Mouse (Mus musculus): Measurements from ENCODE around the gene Tex2. TPM values are rescaled to one million over a fixed set of nuclear protein-coding genes. Genes with fewer than 3 reads are reported as not detected.
"Not testable (repeated sequence)": the region's sequence is repeated elsewhere in the genome, so short reads cannot be mapped to it uniquely, and the experiment has no call there.

Gene Tex2
- polyA plus RNA-seq, 1 experiment from 2014 or later, result 11.9 TPM

DNA sequence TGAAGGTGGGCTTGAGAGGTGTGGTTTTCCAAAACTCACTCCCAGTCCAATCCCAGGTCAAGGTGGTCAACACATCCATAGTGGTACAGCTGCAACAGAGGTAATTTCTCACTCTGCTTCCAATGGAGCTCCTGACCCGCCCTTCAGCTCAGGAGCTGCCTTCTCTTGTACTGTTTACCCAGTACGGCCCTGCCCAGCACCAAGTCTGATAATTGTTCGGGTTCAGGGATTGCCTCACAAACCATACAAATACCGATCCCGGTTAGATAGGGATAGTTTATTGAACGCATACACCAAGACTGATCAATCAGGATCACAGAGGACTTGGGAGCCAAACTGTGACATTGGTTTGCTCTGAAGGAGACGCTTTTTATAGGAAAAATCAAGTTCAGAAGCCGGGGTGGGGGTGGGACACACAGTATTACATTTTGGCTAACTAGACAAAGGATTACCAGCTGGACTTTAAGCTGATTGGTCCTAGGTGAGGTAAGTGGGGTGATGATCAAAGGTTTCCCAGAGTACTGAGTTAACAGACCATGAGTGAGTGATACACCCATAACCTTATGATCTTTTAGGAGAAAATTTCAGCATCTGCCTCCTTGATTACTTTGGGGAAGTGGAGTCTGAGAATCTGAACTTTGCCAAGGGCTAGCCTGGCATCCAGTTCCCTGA is 29.9 kb upstream of the Tex2 start:
- no peaks in the 10 kb centered on the region for H3K27me3 ChIP-seq (replicated peaks; ENCODE audit: control insufficient read depth, insufficient read depth, low read length)
- no peak overlapping the region for H3K9ac ChIP-seq (ENCODE audit: low read length)
- DNase-seq (ENCODE audit: low spot score) (no peak), ATAC-seq (no peak)
- no peaks in the 10 kb centered on the region for H3K9me3 ChIP-seq (replicated peaks; ENCODE audit: control insufficient read depth, low read length)
- H3K36me3 ChIP-seq (ENCODE audit: control insufficient read depth, insufficient read depth, low read length), result no peaks in the 10 kb centered on the region
- no peak overlapping the region for H3K4me3 ChIP-seq (ENCODE audit: low read depth, low read length)
- no peak overlapping the region for H3K27ac ChIP-seq (ENCODE audit: low read depth, low read length)
- no peak overlapping the region for H3K4me2 ChIP-seq (ENCODE audit: low read length)
- WGBS, result 81% methylated on average over 8 of the region's 8 CpGs
- peaks cover 13% of the 10 kb centered on the region for H3K4me1 ChIP-seq (ENCODE audit: control insufficient read depth, insufficient read depth, low read length)

DNA sequence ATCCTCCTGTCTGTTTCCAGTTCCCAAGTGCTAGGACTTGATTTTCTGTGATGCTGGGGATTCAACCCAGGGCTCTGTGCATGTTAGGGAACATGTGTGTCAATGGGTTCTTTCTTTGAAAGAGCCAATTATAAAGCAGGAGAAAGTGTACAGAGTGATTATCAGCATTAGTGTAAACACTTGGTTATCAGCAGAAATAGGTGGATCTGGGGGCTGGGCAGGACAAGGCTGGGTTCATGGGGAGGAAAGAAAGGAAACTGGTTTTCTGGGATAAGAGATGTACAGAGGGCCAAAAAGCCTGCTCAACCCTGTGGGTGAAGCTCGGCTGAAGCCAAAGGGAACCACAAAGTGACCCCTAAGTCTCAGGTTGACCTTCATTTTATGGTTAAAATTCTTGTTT is 28.4 kb upstream of the Tex2 start:
- ATAC-seq, result no peak
- Histone ChIP-seq H3K4me1 (ENCODE audit: control insufficient read depth, insufficient read depth, low read length) (peaks cover 13% of the 10 kb centered on the region), H3K4me2 (ENCODE audit: low read length) (no peak overlapping the region), H3K9me3 (replicated peaks; ENCODE audit: control insufficient read depth, low read length) (no peaks in the 10 kb centered on the region), H3K27ac (ENCODE audit: low read depth, low read length) (no peak overlapping the region), H3K27me3 (replicated peaks; ENCODE audit: control insufficient read depth, insufficient read depth, low read length) (no peaks in the 10 kb centered on the region), H3K36me3 (ENCODE audit: control insufficient read depth, insufficient read depth, low read length) (no peaks in the 10 kb centered on the region), H3K9ac (ENCODE audit: low read length) (no peak overlapping the region), H3K4me3 (ENCODE audit: low read depth, low read length) (no peak overlapping the region)
- 89% methylated on average over 1 of the region's 1 CpGs for WGBS
- no peak for DNase-seq (ENCODE audit: low spot score)

DNA sequence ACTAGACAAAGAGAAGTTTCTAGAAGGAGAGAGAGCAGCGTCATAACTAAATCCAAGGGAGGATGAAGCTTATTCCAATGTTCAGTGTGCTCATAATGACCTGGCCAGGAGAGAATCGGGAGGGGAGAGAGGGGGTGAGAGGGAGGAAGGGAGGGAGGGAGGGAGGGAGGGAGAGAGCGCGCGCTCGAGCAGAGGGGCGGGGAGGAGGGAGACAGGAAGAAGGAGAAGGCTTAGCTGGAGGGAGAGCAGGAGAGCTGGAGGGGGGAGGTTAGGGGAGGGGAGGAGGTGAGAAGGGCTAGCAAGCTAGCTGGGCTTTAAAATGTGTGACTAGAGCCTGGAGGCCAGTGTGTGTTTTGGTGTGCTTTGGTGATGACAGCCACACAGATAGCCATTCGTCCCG is 26.8 kb upstream of the Tex2 start:
- Histone ChIP-seq H3K36me3 (ENCODE audit: control insufficient read depth, insufficient read depth, low read length) (no peaks in the 10 kb centered on the region), H3K27me3 (replicated peaks; ENCODE audit: control insufficient read depth, insufficient read depth, low read length) (no peaks in the 10 kb centered on the region), H3K4me1 (ENCODE audit: control insufficient read depth, insufficient read depth, low read length) (peaks cover 13% of the 10 kb centered on the region), H3K4me2 (ENCODE audit: low read length) (no peak overlapping the region), H3K4me3 (ENCODE audit: low read depth, low read length) (no peak overlapping the region), H3K9me3 (replicated peaks; ENCODE audit: control insufficient read depth, low read length) (no peaks in the 10 kb centered on the region), H3K27ac (ENCODE audit: low read depth, low read length) (no peak overlapping the region), H3K9ac (ENCODE audit: low read length) (no peak overlapping the region)
- 26% methylated on average over 9 of the region's 9 CpGs for WGBS
- ATAC-seq (no peak), DNase-seq (ENCODE audit: low spot score) (no peak)

DNA sequence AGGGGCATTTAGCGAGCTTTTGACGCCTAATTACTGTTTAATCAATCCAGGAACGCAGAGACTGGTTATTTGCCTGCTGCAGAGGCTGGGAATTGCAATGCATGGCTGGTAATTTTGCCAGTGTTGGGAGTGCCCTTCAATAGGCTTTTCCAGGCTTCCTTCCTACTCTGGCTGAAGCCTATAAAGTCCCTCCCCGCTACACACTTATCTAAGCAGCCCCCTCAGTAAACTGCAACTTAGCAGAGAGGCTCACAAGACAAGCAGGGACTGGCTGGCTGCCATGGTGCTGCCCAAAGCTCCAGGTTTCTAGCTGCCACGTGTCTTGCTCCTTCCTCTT is 26.1 kb upstream of the Tex2 start:
- Histone ChIP-seq H3K27ac (ENCODE audit: low read depth, low read length) (no peak overlapping the region), H3K27me3 (replicated peaks; ENCODE audit: control insufficient read depth, insufficient read depth, low read length) (no peaks in the 10 kb centered on the region), H3K4me3 (ENCODE audit: low read depth, low read length) (no peak overlapping the region), H3K9me3 (replicated peaks; ENCODE audit: control insufficient read depth, low read length) (no peaks in the 10 kb centered on the region), H3K4me2 (ENCODE audit: low read length) (no peak overlapping the region), H3K36me3 (ENCODE audit: control insufficient read depth, insufficient read depth, low read length) (no peaks in the 10 kb centered on the region), H3K9ac (ENCODE audit: low read length) (no peak overlapping the region), H3K4me1 (ENCODE audit: control insufficient read depth, insufficient read depth, low read length) (peaks cover 13% of the 10 kb centered on the region)
- 4% methylated on average over 5 of the region's 5 CpGs for WGBS
- ATAC-seq, result peak; percentile 87
- DNase-seq (ENCODE audit: low spot score), result peak; percentile 85

DNA sequence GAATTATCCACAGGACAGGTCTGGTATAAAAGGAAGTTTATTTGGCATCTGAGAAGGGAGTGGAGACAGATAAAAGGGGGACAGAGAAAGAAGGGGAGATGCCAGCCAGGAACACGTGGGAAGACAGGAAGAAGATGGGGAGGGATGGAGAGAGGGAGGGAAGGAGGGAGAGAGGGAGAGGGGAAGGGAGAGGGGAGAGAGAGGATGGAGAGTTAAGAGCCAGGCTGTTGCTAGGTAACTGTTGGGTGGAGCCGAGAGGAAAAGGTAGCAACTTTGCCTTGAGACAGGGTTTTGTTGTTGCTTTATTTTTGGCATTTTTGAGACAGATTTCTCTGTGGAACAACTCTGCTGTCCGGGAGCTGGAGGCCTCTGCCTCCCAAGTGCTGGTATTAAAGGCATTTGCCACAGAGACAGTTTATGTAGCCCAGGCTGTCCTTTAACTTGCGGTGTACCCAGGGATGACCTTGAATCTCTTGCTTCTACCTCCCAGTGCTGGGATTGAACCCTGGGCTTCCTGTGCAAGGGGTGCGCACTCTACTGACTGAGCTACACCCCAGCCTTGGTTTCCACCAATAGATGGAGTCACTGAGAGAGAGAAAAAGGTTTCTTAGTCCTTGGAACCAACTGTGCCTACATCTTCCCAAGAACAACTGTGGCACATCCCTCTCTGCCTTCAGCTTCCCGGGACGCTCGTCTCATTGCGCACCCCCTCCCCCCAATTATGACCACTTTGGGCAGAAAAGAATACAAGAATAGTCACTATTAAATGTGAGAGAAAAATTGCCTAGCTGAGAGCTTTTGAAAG is 25.5 kb upstream of the Tex2 start:
- no peaks in the 10 kb centered on the region for H3K36me3 ChIP-seq (ENCODE audit: control insufficient read depth, insufficient read depth, low read length)
- H3K9ac ChIP-seq (ENCODE audit: low read length), result no peak overlapping the region
- 0 out of 2 replicates have a peak overlapping the region, but pooled peaks have one; percentile 6 for H3K4me2 ChIP-seq (ENCODE audit: low read length)
- H3K27ac ChIP-seq (ENCODE audit: low read depth, low read length), result no peak overlapping the region
- ATAC-seq (no peak), DNase-seq (ENCODE audit: low spot score) (peak; percentile 33)
- no peak overlapping the region for H3K4me3 ChIP-seq (ENCODE audit: low read depth, low read length)
- 19% methylated on average over 9 of the region's 9 CpGs for WGBS
- H3K27me3 ChIP-seq (replicated peaks; ENCODE audit: control insufficient read depth, insufficient read depth, low read length), result no peaks in the 10 kb centered on the region
- H3K9me3 ChIP-seq (replicated peaks; ENCODE audit: control insufficient read depth, low read length), result no peaks in the 10 kb centered on the region
- peaks cover 13% of the 10 kb centered on the region for H3K4me1 ChIP-seq (ENCODE audit: control insufficient read depth, insufficient read depth, low read length)

DNA sequence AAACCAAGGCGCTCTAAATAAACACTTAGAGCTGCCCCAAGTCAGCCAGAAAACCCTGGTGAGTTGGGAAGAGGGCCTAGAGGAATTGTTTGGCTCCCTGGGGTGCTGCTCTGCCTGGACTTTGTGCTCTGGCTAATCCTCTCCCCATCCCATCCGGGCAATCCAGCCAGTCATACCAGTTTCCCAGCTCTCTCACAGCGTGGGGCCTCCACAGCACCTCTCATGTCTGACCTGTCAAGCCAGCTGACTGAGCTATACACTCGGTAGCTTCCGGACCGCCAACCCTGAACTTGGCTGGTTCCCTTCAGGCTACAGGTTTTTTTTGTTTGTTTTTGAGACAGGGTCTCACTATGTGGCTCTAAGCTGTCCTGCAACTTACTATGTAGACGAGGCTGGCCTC is 24.5 kb upstream of the Tex2 start:
- ATAC-seq, result no peak
- DNase-seq (ENCODE audit: low spot score), result peak; percentile 31
- no peak overlapping the region for H3K4me3 ChIP-seq (ENCODE audit: low read depth, low read length)
- H3K27me3 ChIP-seq (replicated peaks; ENCODE audit: control insufficient read depth, insufficient read depth, low read length), result no peaks in the 10 kb centered on the region
- no peak overlapping the region for H3K9ac ChIP-seq (ENCODE audit: low read length)
- peaks cover 13% of the 10 kb centered on the region for H3K4me1 ChIP-seq (ENCODE audit: control insufficient read depth, insufficient read depth, low read length)
- H3K36me3 ChIP-seq (ENCODE audit: control insufficient read depth, insufficient read depth, low read length), result no peaks in the 10 kb centered on the region
- H3K4me2 ChIP-seq (ENCODE audit: low read length), result no peak overlapping the region
- no peaks in the 10 kb centered on the region for H3K9me3 ChIP-seq (replicated peaks; ENCODE audit: control insufficient read depth, low read length)
- H3K27ac ChIP-seq (ENCODE audit: low read depth, low read length), result no peak overlapping the region
- WGBS, result 11% methylated on average over 7 of the region's 7 CpGs

DNA sequence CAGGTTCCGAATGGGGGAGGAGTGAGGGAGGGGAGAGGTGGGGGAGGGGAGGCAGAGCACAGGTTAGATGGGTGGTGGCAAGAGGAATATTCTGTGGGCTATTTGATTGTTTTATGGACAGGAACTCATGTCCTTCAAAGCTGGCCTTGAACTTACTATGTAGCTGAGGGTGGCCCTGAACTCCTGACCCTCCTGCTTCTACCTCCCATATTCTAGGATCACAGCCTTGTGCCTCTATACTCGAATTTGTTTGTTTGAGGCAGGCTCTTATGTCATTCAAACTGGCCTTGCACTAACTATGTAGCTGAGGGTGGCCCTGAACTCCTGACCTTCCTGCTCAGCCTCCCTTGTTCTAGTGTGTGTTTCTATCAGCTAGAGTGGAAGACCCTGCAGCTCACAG is 22.7 kb upstream of the Tex2 start:
- DNase-seq (ENCODE audit: low spot score) (no peak), ATAC-seq (no peak)
- WGBS, result 60% methylated on average over 2 of the region's 2 CpGs
- Histone ChIP-seq H3K9me3 (replicated peaks; ENCODE audit: control insufficient read depth, low read length) (no peaks in the 10 kb centered on the region), H3K27ac (ENCODE audit: low read depth, low read length) (no peak overlapping the region), H3K36me3 (ENCODE audit: control insufficient read depth, insufficient read depth, low read length) (no peaks in the 10 kb centered on the region), H3K4me2 (ENCODE audit: low read length) (no peak overlapping the region), H3K27me3 (replicated peaks; ENCODE audit: control insufficient read depth, insufficient read depth, low read length) (no peaks in the 10 kb centered on the region), H3K9ac (ENCODE audit: low read length) (no peak overlapping the region), H3K4me3 (ENCODE audit: low read depth, low read length) (no peak overlapping the region), H3K4me1 (ENCODE audit: control insufficient read depth, insufficient read depth, low read length) (peaks cover 13% of the 10 kb centered on the region)

DNA sequence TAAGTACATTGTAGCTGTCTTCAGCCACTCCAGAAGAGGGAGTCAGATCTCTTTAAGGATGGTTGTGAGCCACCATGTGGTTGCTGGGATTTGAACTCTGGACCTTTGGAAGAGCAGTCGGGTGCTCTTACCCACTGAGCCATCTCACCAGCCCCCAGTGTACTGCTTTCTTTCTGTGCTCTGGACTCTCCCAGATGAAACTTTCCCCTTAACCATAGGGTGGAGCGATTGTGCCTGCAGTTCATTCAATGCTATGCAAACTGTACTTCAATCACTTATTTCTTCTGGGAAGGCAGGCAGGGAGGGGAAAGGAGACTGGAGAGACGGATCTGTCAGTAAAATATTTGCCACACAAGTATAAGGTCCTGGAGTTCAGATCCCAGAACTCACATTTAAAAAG is 21.0 kb upstream of the Tex2 start:
- H3K27ac ChIP-seq (ENCODE audit: low read depth, low read length); H3K4me2 ChIP-seq (ENCODE audit: low read length); H3K9ac ChIP-seq (ENCODE audit: low read length); DNase-seq (ENCODE audit: low spot score); ATAC-seq; H3K36me3 ChIP-seq (ENCODE audit: control insufficient read depth, insufficient read depth, low read length); H3K4me1 ChIP-seq (ENCODE audit: control insufficient read depth, insufficient read depth, low read length); H3K27me3 ChIP-seq (replicated peaks; ENCODE audit: control insufficient read depth, insufficient read depth, low read length); H3K9me3 ChIP-seq (replicated peaks; ENCODE audit: control insufficient read depth, low read length); H3K4me3 ChIP-seq (ENCODE audit: low read depth, low read length): not testable (repeated sequence)
- WGBS, result 95% methylated on average over 3 of the region's 3 CpGs

DNA sequence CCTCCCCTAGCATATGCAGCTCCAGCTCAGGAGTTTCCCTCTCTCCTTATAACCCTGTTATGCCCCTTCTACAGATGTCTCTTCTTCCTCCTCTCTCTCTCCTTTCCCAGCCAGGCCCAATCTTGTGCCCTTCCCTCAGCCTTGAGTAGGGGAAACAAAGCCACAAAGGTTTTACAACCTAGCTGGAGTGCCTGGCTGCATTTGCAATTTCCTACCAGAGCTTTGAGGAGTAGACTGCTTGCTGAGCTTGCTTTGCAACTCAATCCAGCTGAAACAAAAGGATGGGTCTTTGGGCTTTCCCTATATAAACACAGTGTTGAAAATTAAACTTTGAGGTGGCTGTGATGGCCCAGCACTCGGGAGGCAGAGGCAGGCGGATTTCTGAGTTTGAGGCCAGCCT is 20.2 kb upstream of the Tex2 start:
- H3K9me3 ChIP-seq (replicated peaks; ENCODE audit: control insufficient read depth, low read length), result no peaks in the 10 kb centered on the region
- H3K27me3 ChIP-seq (replicated peaks; ENCODE audit: control insufficient read depth, insufficient read depth, low read length), result no peaks in the 10 kb centered on the region
- no peaks in the 10 kb centered on the region for H3K36me3 ChIP-seq (ENCODE audit: control insufficient read depth, insufficient read depth, low read length)
- H3K4me1 ChIP-seq (ENCODE audit: control insufficient read depth, insufficient read depth, low read length), result peaks cover 2% of the 10 kb centered on the region
- ATAC-seq (no peak), DNase-seq (ENCODE audit: low spot score) (no peak)
- WGBS, result 88% methylated on average over 2 of the region's 2 CpGs
- no peak overlapping the region for H3K27ac ChIP-seq (ENCODE audit: low read depth, low read length)
- no peak overlapping the region for H3K4me2 ChIP-seq (ENCODE audit: low read length)
- H3K4me3 ChIP-seq (ENCODE audit: low read depth, low read length), result no peak overlapping the region
- no peak overlapping the region for H3K9ac ChIP-seq (ENCODE audit: low read length)
